Mouse (Mus musculus) small intestine, adult 2 months (tissue): ENCODE results near the gene Gmppb.

ENCODE experiments used
- CTCF ChIP-seq: fragments of 200-500 bp; IDR thresholded peaks from 2 replicates; pipeline ENCODE4 v1.5.1; 2012; ENCODE audit warnings: low read depth, mild to moderate bottlenecking, control low read depth, inconsistent platforms, low read length, moderate library complexity, mixed read lengths; ENCODE audit not compliant: insufficient replicate concordance, insufficient read length; ENCODE audit errors: extremely low read depth
- POLR2A ChIP-seq: fragments of 200-500 bp; IDR thresholded peaks from 2 replicates; pipeline ENCODE4 v1.6.1; 2012; ENCODE audit warnings: low read depth, mild to moderate bottlenecking, control low read depth, inconsistent platforms, low read length, moderate library complexity

DNA sequence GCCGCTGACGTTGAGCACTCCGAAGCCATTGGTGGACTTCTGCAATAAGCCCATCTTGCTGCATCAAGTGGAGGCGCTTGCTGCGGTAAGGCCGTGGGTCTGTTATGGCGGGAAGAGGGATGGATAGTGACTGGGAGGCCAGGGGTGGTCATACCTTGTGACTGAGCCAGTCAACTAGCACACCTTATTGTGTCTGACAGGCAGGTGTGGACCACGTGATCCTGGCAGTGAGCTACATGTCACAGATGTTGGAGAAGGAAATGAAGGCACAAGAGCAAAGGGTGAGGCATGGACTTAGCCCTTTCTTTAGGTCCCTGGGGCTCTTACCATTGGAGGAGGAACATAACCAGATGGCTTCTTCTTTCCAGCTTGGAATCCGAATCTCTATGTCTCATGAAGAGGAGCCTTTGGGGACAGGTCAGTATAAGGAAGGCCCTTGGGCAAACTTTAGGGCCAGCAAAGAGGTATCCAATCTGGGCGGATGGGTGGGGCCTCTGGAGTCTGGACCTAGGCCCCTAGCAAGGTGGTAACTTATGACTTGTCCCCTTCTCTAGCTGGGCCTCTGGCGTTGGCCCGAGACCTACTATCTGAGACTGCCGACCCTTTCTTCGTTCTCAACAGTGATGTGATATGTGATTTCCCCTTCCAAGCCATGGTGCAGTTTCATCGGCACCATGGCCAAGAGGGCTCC lies 664 bp downstream of the Gmppb start:
- TF ChIP-seq CTCF (no peak), POLR2A (no peak)
